Mouse (Mus musculus) gastrocnemius, postnatal 36 days (tissue): ENCODE results near the gene Rgs7bp. TPM values are rescaled to one million over a fixed set of nuclear protein-coding genes. Genes with fewer than 3 reads are reported as not detected.

Source experiments
- DNase-seq, 2 experiments: peaks; one replicate each; pipeline ENCODE4 v3.0.0; 2022
- intact Hi-C: fragments of 180-260 bp; cut with DNase I; formaldehyde crosslinking; loops from one replicate; pipeline ENCODE4 v1.15.1; 2025
- long read RNA-seq, 2 experiments: library from polyadenylated mRNA; stranded (forward); transcript quantifications; one replicate each; pipeline ENCODE4 v2.0.0; 2021
- total RNA-seq, 2 experiments: library from RNA; stranded (reverse); gene quantifications; 2 replicates each; pipeline ENCODE4 v1.2.3; 2021

Gene Rgs7bp
- under 1 TPM; 0.51 to 0.54 TPM for total RNA-seq
- long read RNA-seq, experiment 1, partial matches to known transcripts, result 1 of 1 reads
- long read RNA-seq, experiment 1, other reads (novel, unspliced or antisense), result 0 of 1 reads
- long read RNA-seq, experiment 2, full-length matches to known transcripts, result 1 of 1 reads
- long read RNA-seq, experiment 2, partial matches to known transcripts, result 0 of 1 reads
- long read RNA-seq, experiment 2, other reads (novel, unspliced or antisense), result 0 of 1 reads

DNA sequence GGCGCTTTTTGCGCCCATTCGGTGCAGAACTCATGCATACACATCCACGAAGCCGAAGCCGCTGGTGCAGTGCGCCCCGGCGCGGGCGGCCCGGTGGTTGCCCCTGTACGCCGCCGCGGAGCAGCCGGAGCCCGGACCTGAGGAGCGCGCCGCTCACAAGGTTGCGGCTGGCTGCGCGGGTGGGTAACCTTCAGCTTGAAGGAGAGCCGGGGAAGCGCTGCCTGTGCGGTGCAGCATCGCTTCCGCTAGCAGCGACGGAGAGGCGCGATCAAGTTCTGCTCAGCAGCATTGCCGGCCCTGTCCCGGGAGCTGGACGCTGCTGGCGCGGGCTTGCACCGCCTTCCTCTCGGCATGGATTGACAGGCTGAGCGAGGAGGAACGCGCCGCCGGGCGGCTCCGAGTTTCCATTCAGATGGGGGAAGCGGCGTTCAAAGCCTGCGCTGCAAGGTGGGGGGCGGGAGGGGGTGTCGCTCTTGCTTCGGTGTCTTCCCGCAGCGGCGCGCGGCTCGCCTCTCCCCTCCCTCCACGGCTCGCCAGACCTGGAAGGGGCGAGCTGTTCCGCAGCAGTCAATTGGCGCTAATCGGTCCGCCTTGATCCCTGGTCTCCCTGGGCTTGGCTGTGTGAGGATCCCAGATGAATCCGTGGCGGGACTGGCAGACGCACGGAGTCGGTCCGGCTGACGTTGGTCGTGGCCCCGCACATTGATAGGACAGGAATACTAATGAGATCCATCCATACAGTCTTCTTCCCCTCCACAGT, at the start of gene Rgs7bp:
Gene Rgs7bp, minus strand, starts transcription at position 750 of the 760 bp plus-strand sequence.
- peak; percentile 29 to 46 for DNase-seq
- intact Hi-C loops, result no loop called here

DNA sequence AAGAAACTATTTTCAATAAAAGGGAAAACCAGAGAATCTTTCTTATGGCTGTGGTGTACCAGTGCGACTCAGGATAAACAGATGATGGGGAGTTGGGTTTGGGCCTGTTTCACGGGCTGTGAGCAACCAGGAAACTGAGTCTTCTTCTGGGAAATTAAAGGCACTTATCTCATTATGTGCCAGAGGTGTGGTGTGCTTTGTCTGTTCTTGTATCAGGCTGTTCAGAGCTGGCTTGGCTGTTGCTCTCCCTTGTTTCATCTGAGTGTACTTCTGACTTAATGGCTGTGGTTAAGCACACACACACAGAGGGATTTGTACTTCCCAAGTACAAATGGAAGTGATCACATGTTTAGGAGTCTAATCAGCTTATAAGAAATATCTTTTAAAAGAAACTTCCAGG, 49.7 kb upstream of the Rgs7bp start:
- intact Hi-C loops, result no loop called here

DNA sequence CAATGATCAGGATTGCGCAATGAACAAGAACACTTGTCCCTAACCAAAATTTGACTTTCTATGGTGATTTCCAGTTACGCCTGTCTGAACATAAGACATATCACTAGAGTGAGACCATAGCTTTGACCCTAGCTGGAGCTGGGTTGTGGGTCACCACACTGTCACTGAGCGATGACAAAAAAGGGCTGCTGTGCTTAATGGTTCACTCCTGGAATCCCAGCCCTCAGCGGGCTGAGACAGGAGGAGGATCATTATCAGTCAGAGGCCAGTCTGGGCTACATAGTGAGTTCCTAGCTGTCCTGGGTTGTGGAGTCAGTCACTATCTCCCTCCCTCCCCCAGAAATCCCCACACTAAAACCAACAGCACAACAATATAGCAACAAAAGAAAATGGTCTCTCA, 46.0 kb upstream of the Rgs7bp start:
- intact Hi-C loops, result no loop called here
- no peak for DNase-seq

More for the DNA sequence above, 49.7 kb upstream of the Rgs7bp start:
- DNase-seq, result no peak

DNA sequence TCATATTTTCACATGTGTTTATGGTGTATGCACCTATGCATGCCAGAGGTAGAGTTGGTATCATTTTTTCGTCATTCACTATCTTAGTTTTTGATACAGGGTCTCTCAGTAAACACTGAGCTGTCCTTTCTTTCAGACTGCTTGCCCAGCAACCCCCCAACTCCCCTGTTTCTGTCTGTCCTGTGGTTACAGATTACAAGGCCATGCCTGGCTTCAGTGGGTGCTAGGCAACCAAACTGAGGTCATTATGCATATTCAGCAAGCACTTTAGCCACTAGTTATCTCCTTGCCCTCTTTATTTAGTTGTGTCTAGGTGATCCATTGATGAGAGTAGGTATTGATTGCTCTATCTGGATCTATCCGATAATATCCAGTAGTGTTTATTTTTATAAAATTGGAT, 41.6 kb upstream of the Rgs7bp start:
- DNase-seq, result no peak
- intact Hi-C loops, result no loop called here

DNA sequence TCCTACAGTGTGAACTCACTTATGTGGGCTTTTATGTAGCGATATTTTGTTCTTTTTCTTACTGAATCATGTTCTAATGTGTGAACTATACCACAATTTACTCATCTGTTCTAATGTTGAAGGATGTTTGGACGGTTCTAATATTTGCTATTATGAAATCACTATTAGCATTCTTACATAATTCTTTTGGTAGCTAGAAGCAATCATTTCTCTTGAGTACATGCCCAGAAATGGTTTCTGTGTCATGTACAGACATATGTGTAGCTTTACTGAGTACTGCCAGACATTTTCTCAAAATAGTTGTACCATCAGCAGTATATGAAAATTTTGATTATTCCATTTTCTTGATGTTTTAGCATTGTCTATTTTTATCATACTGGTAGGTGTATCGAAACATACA, 34.5 kb upstream of the Rgs7bp start:
- intact Hi-C loops, result no loop called here
- DNase-seq, result no peak

DNA sequence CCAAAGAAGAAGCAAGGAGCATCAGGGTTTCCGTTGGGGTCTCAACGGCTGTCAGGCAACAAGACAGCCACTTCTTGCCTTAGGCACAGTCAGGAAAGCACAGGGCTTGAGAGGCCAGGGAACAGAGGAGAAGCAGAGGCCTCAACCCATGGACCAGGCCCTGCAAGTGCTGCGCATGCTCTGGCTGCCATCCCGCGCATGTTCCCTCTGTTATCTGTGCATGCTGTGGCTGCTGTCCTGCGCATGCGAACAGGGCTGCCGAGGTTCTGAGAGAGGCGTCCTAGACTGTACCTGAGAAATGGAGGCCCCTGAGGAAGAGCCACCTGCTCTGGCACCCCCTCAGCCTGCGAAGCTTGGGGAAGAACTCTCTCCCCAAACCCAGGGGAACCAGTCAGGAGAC, 27.1 kb upstream of the Rgs7bp start, which contains the start of gene 4933425L06Rik:
Gene 4933425L06Rik, plus strand, starts transcription at position 261 of the 400 bp plus-strand sequence.
- intact Hi-C loops, result no loop called here
- no peak for DNase-seq

DNA sequence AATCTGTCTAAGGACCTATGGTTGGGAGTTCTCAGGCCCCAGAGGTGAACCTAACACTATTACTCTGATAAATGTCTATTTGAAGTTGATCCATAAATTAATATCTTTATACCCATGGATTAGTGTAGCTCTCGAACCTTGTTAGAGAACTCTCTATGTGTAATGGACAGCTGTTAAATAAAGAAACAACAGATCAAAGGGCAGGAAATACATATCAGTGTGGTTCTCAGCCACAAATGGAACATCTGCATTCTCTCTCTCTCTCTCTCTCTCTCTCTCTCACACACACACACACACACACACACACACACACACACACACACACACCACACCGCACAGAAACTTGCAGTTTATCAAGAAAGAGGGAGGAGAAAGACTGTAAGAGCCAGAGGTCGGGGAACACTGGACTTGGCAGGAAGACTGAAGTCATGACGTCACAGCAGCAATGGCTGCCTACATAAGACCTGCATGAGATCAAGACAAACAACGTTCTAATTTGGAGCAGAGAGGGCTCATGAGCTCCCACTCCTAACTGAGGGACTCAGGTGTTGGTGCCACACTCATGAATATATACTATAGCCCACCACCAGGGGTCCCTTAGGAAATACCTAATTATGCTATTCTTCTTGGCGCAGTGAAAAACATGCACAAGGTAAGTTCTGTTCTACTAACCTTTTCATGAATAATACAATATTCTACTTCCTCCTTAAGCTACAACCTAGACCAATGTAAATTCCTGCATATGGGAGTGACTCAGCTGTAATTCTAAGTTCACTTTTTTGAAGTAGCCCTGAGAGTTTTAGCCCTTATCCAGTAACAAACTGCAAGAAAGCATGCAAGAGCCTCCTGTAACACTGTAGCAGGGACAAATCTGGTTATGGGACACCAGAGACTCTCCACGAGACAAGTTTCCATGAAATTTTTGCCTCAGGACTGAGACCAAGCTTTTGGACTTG, 12.4 kb upstream of the Rgs7bp start:
- no peak for DNase-seq
- intact Hi-C loops, result no loop called here

DNA sequence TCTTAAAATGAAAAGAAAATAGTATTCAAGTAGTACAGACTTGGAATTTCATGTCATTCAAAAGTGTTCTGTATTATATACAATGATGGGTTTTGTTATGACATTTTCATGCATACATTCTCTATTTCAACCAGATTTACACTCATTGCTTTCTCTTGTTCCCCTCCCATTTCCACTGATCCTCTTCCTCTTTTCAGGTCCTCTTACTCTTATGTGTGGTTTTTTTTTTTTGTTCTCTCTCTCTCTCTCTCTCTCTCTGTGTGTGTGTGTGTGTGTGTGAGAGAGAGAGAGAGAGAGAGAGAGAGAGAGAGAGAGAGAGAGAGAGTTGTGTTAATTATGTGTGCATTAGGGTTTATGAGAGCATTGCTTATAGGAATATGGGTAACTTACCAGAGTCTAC, 11.4 kb upstream of the Rgs7bp start:
- intact Hi-C loops, result no loop called here
- no peak for DNase-seq

DNA sequence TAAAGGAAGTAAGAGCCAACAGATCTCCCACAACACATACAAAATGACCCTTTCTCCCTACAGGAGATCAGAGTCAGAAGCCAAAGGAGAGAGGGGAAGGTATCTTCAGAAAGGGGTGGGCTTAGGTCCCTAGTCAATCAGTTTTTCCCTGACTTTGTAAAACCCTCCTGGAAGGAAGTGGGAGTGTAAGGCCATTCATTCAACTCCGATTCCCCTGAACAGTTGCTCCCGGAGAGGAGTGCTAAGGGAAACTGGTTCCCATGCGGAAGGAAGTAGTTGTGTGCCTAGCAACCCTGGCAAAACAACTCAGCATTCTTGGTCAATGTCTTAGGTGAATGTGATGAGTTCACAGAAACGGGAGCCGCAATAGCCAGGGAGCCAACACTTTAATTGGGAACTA, 644 bp upstream of the Rgs7bp start:
- intact Hi-C loops, result no loop called here
- no peak for DNase-seq

DNA sequence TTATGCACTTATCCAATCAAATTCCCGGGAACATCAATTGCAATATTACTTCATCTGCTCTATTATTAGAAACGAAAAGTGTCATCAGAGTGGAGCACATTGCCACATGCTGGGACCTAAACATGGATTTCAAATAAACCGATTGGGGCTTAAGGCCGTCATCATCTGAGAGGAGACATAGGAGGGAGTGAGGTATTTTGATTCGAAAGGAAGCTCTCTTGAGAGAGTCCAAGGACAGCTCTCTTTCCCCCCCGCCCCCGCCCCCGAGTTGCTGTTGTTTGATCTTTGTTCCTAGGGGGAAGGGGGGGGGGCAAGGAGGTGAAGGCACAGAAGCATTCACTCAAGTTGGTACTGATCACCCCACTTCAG, 195 bp upstream of the Rgs7bp start:
- intact Hi-C loops, result no loop called here
- DNase-seq, result no peak

DNA sequence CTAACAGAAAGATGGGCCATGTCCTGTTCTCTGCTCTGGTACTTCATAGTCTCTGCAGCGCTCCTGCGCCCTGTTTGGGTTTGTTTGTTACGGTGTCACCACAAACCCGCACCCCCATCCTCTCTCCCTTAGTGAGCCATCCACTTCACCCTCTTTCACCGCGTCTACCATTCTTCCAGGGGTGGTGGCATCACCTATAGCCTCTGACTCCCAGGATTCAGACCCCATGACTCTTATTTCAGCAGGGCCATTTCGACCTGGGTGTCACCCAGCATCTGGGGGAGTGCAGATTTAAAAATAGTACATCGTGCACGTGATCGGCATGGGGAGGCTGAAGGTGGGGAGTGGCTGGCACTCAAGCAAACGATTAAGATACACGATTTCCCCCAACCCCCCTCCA, 1.1 kb downstream of the Rgs7bp start:
- DNase-seq, result no peak
- intact Hi-C loops, result no loop called here

DNA sequence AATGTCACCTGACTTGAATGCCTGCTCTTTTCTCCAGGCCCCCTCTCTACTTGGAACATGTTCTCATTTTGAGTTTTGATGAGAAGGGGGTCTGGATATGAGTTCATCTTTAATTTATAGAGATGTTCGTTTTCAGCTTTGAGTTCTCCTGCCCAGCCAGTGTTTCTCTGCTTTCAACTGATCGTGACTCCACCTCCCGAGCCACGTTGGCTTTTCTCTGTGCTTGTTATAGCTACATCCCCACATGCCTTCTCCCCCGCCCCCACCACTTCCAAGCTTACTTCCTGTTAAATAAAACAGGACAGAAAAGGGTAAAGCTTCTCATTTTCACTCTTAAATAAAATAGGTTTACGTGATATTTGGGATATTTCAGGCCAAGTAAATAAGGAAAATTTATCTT, 3.3 kb downstream of the Rgs7bp start:
- DNase-seq, result no peak
- intact Hi-C loops, result no loop called here

DNA sequence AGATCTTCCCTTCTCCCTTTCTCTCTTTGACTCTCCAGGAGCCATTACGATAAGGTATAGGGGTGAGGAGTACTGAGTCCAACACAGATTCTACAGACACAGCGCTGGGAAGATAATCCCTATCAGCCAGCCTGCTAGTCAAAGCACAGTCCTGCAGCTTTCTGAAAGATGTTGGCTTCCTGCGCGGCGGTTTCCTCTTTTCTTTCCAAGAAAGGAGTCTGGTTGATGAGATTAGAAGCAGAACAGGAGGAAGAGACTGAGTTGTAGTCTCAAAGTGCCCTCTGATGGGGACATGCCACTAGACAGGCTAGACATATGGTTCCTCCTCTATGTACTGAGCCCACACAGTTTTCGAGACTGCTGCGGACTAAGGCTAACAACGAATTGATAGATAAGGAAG, 6.1 kb downstream of the Rgs7bp start:
- intact Hi-C loops, result no loop called here
- no peak for DNase-seq

DNA sequence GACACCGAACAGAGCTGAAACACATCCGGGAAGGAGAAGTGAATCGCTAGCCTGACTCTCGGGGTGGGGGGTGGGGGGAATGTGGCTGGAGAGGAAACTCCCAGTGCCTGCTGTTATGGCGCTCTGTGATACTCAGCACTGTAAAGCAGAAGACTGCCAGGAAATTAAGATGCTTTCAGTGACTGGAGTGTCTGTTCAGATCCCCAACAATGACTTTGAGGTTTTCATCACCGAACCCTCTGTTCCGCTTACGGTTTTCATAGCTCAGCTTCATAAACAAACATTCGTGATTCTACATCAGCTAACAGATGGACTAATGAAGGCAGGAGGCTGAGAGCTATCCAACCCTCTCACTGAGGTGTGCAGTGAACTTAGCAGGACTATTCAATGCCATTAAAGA, 7.4 kb downstream of the Rgs7bp start:
- intact Hi-C loops, result no loop called here
- no peak for DNase-seq

DNA sequence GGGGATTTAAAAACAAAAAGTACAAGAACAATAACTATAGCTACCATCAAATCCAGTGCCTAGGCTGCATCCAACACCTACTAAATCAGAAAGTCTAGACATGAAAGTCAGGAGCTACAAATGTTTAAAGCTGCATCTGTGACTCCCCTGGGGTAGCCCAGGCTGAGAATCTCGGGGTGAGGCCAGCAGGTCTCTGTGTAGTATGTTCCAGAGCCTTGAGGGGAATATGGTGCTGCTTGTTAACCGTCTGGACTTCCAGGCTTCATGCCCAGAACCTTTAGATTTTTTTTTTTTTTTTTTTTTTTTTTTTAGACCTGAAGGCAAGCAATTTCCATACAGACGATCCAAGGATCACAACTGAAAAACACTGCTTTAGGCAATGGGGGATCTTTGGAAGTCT, 10.8 kb downstream of the Rgs7bp start:
- no peak for DNase-seq
- intact Hi-C loops, result no loop called here

DNA sequence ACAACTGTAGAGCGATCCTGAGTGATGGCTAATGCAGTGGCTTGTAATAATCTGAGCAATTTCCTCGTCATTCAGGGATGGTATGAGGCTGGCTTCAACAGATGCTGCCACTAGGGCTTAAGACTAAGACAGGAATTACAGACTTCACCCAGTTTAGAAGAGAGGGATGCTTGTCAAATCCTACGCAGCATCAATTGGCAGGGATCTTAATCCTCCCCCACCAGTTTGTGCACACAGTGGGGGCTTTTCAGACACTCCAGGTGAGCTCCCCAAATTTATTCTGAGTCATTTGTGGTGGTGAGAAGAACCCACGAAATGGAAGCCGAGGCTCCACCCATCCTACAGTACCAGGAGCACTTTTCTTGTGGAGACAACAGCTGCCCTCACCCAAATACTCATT, 16.4 kb downstream of the Rgs7bp start:
- intact Hi-C loops, result no loop called here
- no peak for DNase-seq

DNA sequence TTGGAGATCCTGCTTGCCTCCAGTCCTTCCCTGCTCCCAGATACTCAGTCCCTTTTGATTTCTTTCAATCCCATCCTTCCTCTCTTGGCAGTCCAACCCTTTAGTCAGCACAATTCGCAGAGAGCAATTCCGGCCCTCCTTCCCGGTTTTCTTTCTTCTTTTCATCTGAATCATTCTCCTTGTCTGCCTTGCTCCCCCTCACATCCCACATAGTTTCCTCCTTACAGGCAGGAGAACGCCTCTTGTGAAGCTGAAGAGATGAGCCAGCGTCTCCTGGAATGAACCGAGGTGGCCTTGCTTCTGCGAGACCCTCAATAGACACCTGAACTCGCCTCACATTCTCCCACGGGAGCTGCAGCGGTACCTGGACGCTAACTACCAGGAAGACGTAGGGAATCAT, 16.9 kb downstream of the Rgs7bp start:
- intact Hi-C loops, result no loop called here

DNA sequence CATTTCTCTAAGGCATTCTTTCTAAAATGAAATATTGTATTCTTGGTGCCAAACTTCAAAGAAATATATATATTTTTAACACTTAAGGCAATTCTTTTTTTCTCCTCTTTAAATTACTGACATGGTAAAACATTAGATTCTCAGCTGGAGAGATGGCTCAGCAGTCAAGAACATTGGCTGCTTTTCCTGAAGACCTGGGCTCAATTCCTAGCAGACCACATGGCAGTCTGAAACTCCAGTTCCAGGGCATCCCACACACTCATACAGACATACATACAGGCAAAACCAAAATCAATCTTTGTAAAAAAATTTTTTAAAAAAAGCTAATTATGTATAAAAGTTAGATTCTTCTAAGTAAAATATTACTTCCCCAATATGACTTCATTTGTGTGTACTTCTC, 22.8 kb downstream of the Rgs7bp start:
- no peak for DNase-seq
- intact Hi-C loops, result no loop called here

More for the DNA sequence above, 16.9 kb downstream of the Rgs7bp start:
- no peak for DNase-seq

DNA sequence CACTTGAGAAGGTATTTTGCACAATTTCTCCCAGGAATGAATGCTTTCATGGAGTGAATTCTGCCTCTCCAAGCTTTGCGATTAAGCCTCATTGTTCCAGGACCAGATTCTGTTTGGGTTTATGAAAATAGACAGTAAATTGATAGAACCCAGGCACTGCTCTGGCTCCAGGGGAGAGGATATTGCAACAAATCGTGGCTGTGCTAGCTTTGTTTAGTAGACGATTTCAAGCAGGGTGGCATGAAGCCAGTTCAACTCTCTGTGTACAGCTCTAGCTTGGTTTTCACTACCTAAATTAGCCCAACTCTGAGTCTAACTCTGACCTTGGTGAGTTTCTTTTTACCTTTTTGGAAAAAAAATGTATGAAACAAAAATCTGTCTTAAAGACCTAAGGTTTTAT, 26.5 kb downstream of the Rgs7bp start:
- no peak for DNase-seq
- intact Hi-C loops, result no loop called here

DNA sequence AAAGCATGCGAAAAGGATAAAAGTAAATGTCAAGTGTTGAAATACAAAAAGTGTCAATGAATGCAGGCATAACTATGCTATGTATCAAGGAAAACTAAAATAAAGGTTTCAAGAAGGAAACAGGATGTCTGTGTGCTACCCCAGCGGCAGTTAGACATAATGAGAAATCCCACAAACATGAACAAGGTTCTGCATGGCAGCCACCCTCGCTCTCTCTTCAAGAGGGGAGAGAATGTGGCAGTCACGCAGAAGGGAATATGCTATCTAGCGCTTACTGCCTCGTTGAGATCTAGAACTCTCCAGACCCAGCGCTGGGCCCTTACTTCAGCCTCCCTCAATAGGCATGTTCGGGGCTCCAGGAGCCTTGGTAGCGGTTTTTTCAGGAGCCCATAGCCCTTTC, 38.2 kb downstream of the Rgs7bp start:
- no peak for DNase-seq
- intact Hi-C loops, result no loop called here

DNA sequence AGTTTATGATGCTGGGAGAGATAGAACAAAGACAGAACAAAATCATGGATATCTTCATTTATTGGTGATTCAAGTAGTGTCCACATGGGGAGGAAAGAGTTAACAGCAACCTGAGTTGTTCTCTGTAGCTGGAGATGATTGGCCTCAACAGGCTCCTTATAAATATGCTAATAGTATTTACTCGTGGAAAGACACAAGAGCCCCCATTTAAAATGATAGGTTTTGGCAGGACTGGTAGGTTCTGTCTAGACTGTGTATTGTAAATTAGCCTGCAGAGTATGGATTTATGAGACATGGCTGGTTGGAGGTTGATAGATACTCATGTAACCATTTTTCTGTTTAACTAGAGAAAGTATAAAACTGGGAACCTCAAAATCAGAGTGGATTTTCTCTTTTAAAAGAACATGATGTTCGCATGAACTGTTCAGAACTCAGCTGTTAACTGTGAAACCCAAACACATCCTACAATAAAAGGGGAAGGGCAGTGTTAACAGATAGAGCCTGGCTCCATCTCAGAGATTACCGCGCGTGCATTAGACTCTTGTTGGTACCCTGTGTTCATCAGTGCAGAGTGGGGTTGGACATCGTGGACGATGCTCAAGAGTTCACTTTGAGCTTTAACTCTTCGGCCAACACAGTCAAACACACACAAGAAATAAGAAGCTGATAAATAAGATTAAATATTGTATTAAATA, 38.9 kb downstream of the Rgs7bp start:
- intact Hi-C loops, result no loop called here
- DNase-seq, result no peak
